Mouse (Mus musculus) spleen, postnatal 0 days (tissue): ENCODE results near the gene Exosc6. TPM values are rescaled to one million over a fixed set of nuclear protein-coding genes. Genes with fewer than 3 reads are reported as not detected.

Experiments used
- polyA plus RNA-seq: library from polyadenylated mRNA; unstranded; fragments of >200 nt; fragmentation: Nextera tagmentation; extraction: Ambion mirVana; gene quantifications from 2 replicates; pipeline ENCODE4 v1.2.1, GENCODE M21; 2015

The Exosc6 gene
- polyA plus RNA-seq = 14.8 and 17.4 TPM in 2 replicates

DNA sequence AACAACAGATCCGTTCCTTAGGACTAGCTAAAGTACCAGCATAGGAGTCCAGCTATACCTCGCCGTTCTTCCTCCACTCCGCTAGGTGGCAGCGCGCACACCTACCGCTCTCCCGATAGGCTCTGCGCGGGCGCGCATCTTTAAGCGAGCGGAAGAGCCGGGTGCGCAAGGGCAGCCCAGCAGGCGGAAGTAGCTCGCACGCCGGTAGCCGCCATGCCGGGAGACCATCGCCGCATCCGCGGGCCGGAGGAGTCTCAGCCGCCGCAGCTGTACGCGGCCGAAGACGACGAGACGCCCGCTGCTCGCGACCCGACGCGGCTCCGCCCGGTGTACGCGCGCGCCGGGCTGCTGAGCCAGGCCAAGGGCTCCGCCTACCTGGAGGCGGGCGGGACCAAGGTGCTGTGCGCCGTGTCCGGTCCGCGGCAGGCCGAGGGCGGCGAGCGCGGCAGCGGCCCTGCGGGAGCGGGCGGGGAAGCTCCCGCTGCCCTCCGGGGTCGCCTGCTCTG, at the start of gene Exosc6:
Gene Exosc6 (plus strand): TSS at position 182 of the 506 bp plus-strand sequence.

DNA sequence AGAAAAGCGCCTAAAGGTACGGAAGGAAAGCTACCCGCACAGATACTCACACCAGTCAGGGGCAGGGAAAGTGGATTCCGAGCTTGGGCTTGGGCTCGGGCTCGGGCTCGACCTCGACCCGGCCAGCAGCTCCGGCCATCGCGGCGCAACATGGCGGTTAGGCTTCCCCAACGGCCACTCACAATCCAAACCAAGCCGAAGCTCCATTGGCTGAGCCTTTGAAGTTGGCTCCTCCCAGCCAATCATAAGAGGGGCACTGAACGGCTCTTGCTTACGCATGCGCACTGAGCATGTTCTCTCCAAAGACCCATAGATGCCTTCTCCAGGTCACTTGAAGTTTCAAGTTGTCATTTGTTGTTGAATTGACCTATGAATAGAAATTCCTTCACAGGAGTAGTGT, 24.6 kb upstream of the Exosc6 start, which contains the start of gene Ddx19b:
Gene Ddx19b (minus strand): TSS at position 180 of the 400 bp plus-strand sequence.

GRCm38 (mm10) chr8:111032916-111033315, 23.2 kb upstream of the Exosc6 start, which contains the start of gene Aars:
Aars (plus strand) TSS chr8:111033144.

GRCm38 (mm10) chr8:111092326-111092725, 36.2 kb downstream of the Exosc6 start, which contains the start of gene Clec18a:
Clec18a (minus strand) TSS chr8:111092426.

DNA sequence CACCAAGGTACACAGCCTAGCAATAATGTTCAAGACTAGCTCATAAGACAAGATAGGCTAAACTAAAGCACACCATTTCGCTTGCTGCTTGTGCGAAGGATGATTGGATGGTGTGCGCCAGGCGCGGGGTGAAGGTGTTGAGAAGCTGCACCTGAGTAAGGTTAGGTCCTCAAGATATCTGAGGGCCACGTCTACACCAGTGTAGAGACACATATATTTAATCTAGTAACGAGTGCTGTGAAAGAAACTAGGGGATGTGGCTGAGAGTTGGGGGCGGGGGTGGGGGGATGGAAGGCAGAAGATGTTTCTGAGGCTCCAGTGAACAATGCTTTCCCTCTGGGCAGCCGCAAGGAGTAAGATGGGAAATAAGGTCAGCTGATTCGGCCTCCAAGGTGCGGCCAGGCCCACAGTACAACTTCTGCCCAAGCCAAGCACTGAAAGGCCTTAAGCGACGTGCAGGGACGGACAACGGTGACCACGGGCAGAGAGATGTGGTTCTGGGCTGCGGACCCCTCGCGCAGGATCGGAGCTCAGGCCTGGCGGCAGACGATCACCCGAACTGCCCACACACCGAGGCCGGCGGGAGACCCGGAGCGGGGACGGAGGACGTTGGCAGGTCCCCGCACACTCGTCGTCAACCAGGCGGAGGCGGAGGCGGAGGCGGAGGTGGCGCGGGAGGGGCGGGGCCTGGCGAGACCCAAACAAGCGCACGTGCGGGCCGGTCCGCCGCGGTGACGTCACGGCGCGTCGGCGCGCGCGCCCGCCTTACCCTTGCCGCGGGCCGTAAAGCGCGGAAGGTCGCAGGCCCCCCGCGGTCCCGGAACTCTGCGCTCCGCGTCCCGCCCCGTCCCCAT, 38.0 kb downstream of the Exosc6 start, which contains the start of gene Pdpr:
Gene Pdpr (plus strand): TSS at position 766 of the 854 bp plus-strand sequence.

Other genes with a start within 250 kb of the Exosc6 start
- gene Cog4, start 209.7 kb upstream of the Exosc6 start, polyA plus RNA-seq = 31.5 and 32.3 TPM in 2 replicates
- gene Sf3b3, start 209.6 kb upstream of the Exosc6 start, polyA plus RNA-seq = 70.4 and 72.5 TPM in 2 replicates
- 2.8 and 2.9 TPM in 2 replicates for gene Fuk, start 153.9 kb upstream of the Exosc6 start, polyA plus RNA-seq
- 20.4 and 24.7 TPM in 2 replicates for gene St3gal2, start 136.4 kb upstream of the Exosc6 start, polyA plus RNA-seq
- 11.9 and 12.0 TPM in 2 replicates for gene Ddx19a, start 58.5 kb upstream of the Exosc6 start, polyA plus RNA-seq
- gene Ddx19b, start 24.6 kb upstream of the Exosc6 start, polyA plus RNA-seq = 2.6 and 2.7 TPM in 2 replicates
- 32.5 and 35.4 TPM in 2 replicates for gene Aars, start 23.2 kb upstream of the Exosc6 start, polyA plus RNA-seq
- not detected in 2 replicates for gene Clec18a, start 36.1 kb downstream of the Exosc6 start, polyA plus RNA-seq
- 4.2 and 5.5 TPM in 2 replicates for gene Pdpr, start 38.3 kb downstream of the Exosc6 start, polyA plus RNA-seq
- gene Glg1, start 202.9 kb downstream of the Exosc6 start, polyA plus RNA-seq = 19.4 and 21.0 TPM in 2 replicates
- gene Rfwd3, start 243.9 kb downstream of the Exosc6 start, polyA plus RNA-seq = 44.5 and 47.9 TPM in 2 replicates